Mouse (Mus musculus) intestine, embryonic 14.5 days (tissue): ENCODE measurements around the gene Vmn2r109. TPM values are rescaled to one million over a fixed set of nuclear protein-coding genes. Genes with fewer than 3 reads are reported as not detected.
"Not testable (repeated sequence)": the region's sequence is repeated elsewhere in the genome, so short reads cannot be mapped to it uniquely, and the experiment has no call there.

Experiments used
- ATAC-seq: fragments of 200-750 bp; cut with Nextera tagmentation; replicated peaks from 2 replicates; pipeline ENCODE4 v1.8.0; 2017; ENCODE audit warnings: low read depth, moderate number of reproducible peaks, moderate TSS enrichment, moderate library complexity; ENCODE audit not compliant: low FRiP score, low TSS enrichment
- DNase-seq: peaks from one replicate; pipeline ENCODE4 v3.0.0-alpha.2; 2018; ENCODE audit warnings: low spot score
- H3K27ac ChIP-seq: fragments of 300-500 bp; sonication (generic); 2 replicates; pipeline ENCODE4 v1.5.1; 2014; ENCODE audit warnings: low read depth, mild to moderate bottlenecking, control low read depth
- H3K27me3 ChIP-seq: fragments of 300-500 bp; sonication (generic); replicated peaks from 2 replicates; pipeline ENCODE4 v1.6.1; 2014; ENCODE audit warnings: low read length, control low read depth; ENCODE audit not compliant: control insufficient read depth, insufficient read depth
- H3K36me3 ChIP-seq: fragments of 300-500 bp; sonication (generic); 2 replicates; pipeline ENCODE4 v1.6.1; 2014; ENCODE audit warnings: low read length, control low read depth; ENCODE audit not compliant: control insufficient read depth, insufficient read depth
- H3K4me1 ChIP-seq: fragments of 300-500 bp; sonication (generic); replicated peaks from 2 replicates; pipeline ENCODE4 v1.6.1; 2014; ENCODE audit warnings: low read length, control low read depth, mixed read lengths; ENCODE audit not compliant: control insufficient read depth, insufficient read depth
- H3K4me2 ChIP-seq: fragments of 300-500 bp; sonication (generic); 2 replicates; pipeline ENCODE4 v1.6.1; 2014; ENCODE audit warnings: low read length
- H3K4me3 ChIP-seq: fragments of 300-500 bp; sonication (generic); 2 replicates; pipeline ENCODE4 v1.5.1; 2014; ENCODE audit warnings: low read depth, low read length, control low read depth, mixed read lengths
- H3K9ac ChIP-seq: fragments of 300-500 bp; sonication (generic); 2 replicates; pipeline ENCODE4 v1.6.1; 2014; ENCODE audit warnings: mild to moderate bottlenecking, low read length
- H3K9me3 ChIP-seq: fragments of 300-500 bp; sonication (generic); 2 replicates; pipeline ENCODE4 v1.6.1; 2016; ENCODE audit warnings: low read length, control low read depth; ENCODE audit not compliant: control insufficient read depth
- WGBS: fragments of 180-500 bp; shearing (Covaris S2); extraction: QIAGEN DNeasy Blood & Tissue Kit; methylation state at CpG from one replicate; pipeline ENCODE4 v1.1.7; 2014; 5-methylcytosine and 5-hydroxymethylcytosine counted together
- polyA plus RNA-seq: library from polyadenylated mRNA; unstranded; fragments of >200 nt; fragmentation: Nextera tagmentation; extraction: Ambion mirVana; gene quantifications from 2 replicates; pipeline ENCODE4 v1.2.1, GENCODE M21; 2014

Vmn2r109 gene
- not detected in 2 replicates for polyA plus RNA-seq

- Histone ChIP-seq H3K4me3 (no peak within 1 kb of the TSS), H3K4me1 (no peaks in the 10 kb centered on the region), H3K4me2 (no peak within 1 kb of the TSS), H3K9me3 (no peaks in the 10 kb centered on the region), H3K9ac (no peak within 1 kb of the TSS), H3K27ac (no peak within 1 kb of the TSS), H3K36me3 (no peaks in the 10 kb centered on the region), H3K27me3 (no peaks in the 10 kb centered on the region)
- DNase-seq (no peak), ATAC-seq (no peak)
- WGBS, result 85% methylated on average over 1 of the region's 1 CpGs
These were observed at the start of gene Vmn2r109 for GRCm38 (mm10) chr17:20564656-20565055. Gene Vmn2r109 (minus strand): TSS chr17:20564756.

GRCm38 (mm10) chr17:20596323-20596722 lies 31.8 kb upstream of the Vmn2r109 start, which contains the start of gene Vmn2r110:
Gene Vmn2r110 (minus strand): TSS chr17:20596423.
- DNase-seq (no peak), ATAC-seq (no peak)
- Histone ChIP-seq H3K9ac (no peak within 1 kb of the TSS), H3K4me1 (no peaks in the 10 kb centered on the region), H3K4me2 (no peak within 1 kb of the TSS), H3K4me3 (no peak within 1 kb of the TSS), H3K27ac (no peak within 1 kb of the TSS), H3K36me3 (no peaks in the 10 kb centered on the region), H3K27me3 (no peaks in the 10 kb centered on the region), H3K9me3 (0 out of 2 replicates have a peak, but pooled peaks cover under 1% of the 10 kb centered on the region)
- 38% methylated on average over 1 of the region's 1 CpGs for WGBS

- H3K9me3 ChIP-seq, H3K27me3 ChIP-seq, H3K9ac ChIP-seq, H3K27ac ChIP-seq, DNase-seq, H3K4me3 ChIP-seq, H3K4me1 ChIP-seq, H3K4me2 ChIP-seq, H3K36me3 ChIP-seq, ATAC-seq: not testable (repeated sequence)
These were observed 56.3 kb downstream of the Vmn2r109 start for GRCm38 (mm10) chr17:20508247-20508646.

GRCm38 (mm10) chr17:20497858-20498257 lies 66.7 kb downstream of the Vmn2r109 start, which contains the start of gene Vmn1r225:
Gene Vmn1r225 (plus strand): TSS chr17:20498158.
- DNase-seq, result no peak
- H3K36me3 ChIP-seq, result no peaks in the 10 kb centered on the region
- no peak for ATAC-seq
- H3K9ac ChIP-seq, result no peak within 1 kb of the TSS
- no peaks in the 10 kb centered on the region for H3K27me3 ChIP-seq
- no peaks in the 10 kb centered on the region for H3K4me1 ChIP-seq
- H3K9me3 ChIP-seq, result no peaks in the 10 kb centered on the region
- no peak within 1 kb of the TSS for H3K4me2 ChIP-seq
- no peak within 1 kb of the TSS for H3K27ac ChIP-seq
- no peak within 1 kb of the TSS for H3K4me3 ChIP-seq

Other genes with a start within 250 kb of the Vmn2r109 start
- gene Vmn2r107, start 219.5 kb downstream of the Vmn2r109 start, polyA plus RNA-seq, result not detected in 2 replicates
- not detected in 2 replicates for gene Vmn1r224, start 150.6 kb downstream of the Vmn2r109 start, polyA plus RNA-seq
- not detected in 2 replicates for gene Vmn2r108, start 83.4 kb downstream of the Vmn2r109 start, polyA plus RNA-seq
- not detected in 2 replicates for gene Vmn1r225, start 66.6 kb downstream of the Vmn2r109 start, polyA plus RNA-seq
- 0.03 TPM in 2 replicates for gene Vmn2r110, start 31.7 kb upstream of the Vmn2r109 start, polyA plus RNA-seq
- not detected in 2 replicates for gene Fpr-rs3, start 60.1 kb upstream of the Vmn2r109 start, polyA plus RNA-seq
- not detected in 2 replicates for gene Vmn1r226, start 118.1 kb upstream of the Vmn2r109 start, polyA plus RNA-seq
- not detected in 2 replicates for gene Vmn1r227, start 165.1 kb upstream of the Vmn2r109 start, polyA plus RNA-seq
- gene Vmn1r228, start 221.4 kb upstream of the Vmn2r109 start, polyA plus RNA-seq, result not detected in 2 replicates
- not detected in 2 replicates for gene Vmn1r229, start 246.8 kb upstream of the Vmn2r109 start, polyA plus RNA-seq